14 mouse cellular contexts compared by ENCODE assay signal in the genomic region with DNA sequence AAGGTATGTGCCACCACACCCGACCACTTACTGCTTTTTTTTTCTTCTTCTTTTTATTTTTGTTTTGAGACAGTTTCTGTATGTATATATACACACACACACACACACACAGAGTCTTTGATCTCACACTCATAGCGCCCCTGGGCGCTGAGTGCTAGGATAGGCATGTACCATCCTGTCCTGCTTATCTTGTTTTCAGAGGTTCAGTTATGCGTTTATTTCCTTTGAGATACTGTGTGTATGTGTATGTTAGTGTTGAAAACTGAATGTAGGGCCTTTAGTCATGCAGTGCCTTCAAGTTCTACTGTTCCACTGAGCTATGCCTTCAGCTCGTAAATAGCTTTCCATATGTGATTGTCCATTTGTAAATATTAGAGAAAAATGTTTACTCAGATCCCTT. TPM values are rescaled to one million over a fixed set of nuclear protein-coding genes. Genes with fewer than 3 reads are reported as not detected.
DNase-seq lines count a peak whose midpoint lies in the region; ATAC-seq and TF ChIP-seq lines count a peak whose summit lies in the region.
"Had no signal": no experiment of that assay in that cellular context is flagged by ENCODE, and none has a peak within 500 bp of the region (broad histone marks: within the 10 kb centered on the region; RNA-seq: fewer than 3 reads in every experiment).

No protein-coding gene starts in this region.

- H3K9me3 ChIP-seq in liver, embryonic 16.5 days (replicated peaks; ENCODE audit: control insufficient read depth, low read length) = no peaks in the 10 kb centered on the region
- H3K9me3 ChIP-seq: embryonic facial prominence, embryonic 13.5 days; forebrain, embryonic 12.5 days; lung, embryonic 15.5 days; midbrain, embryonic 15.5 days had no signal

- peaks cover 19% of the 10 kb centered on the region for H3K4me1 ChIP-seq in liver, embryonic 16.5 days (ENCODE audit: control insufficient read depth, low read depth, low read length)
- peaks cover 18% of the 10 kb centered on the region for H3K4me1 ChIP-seq in cerebellum, adult 2 months (ENCODE audit: control insufficient read depth, insufficient read depth, low read length)

- no peak overlapping the region for H3K4me3 ChIP-seq in liver, embryonic 16.5 days (ENCODE audit: low read depth, low read length)
- H3K4me3 ChIP-seq in cerebellum, adult 2 months (replicated peaks; ENCODE audit: insufficient read depth, low read depth, low read length) = no peak overlapping the region
- H3K4me3 ChIP-seq: embryonic facial prominence, embryonic 13.5 days; forebrain, embryonic 12.5 days; lung, embryonic 15.5 days; midbrain, embryonic 15.5 days had no signal

- peak; percentile 32 for DNase-seq in 416B (ENCODE audit: low read depth)
- peak; percentile 61 for DNase-seq in CD4-positive, CD25-positive, alpha-beta regulatory T cell, adult 2 months (ENCODE audit: low read depth, low spot score)
- peak; percentile 76 for DNase-seq in induced T-regulatory cell, adult 2 months (ENCODE audit: low read depth)
- no peak for DNase-seq in ovary, postnatal 14 days (ENCODE audit: low spot score)
- no peak for DNase-seq in cerebellum, postnatal 36 days
- no peak for DNase-seq in cerebellum, adult 2 months
- DNase-seq: cerebellum, adult 11 months; kidney, adult 11 months; kidney, postnatal 36 days had no signal

- H3K36me3 ChIP-seq in liver, embryonic 16.5 days (ENCODE audit: control insufficient read depth, insufficient read depth) = no peaks in the 10 kb centered on the region
- H3K36me3 ChIP-seq: embryonic facial prominence, embryonic 13.5 days; forebrain, embryonic 12.5 days; lung, embryonic 15.5 days; midbrain, embryonic 15.5 days had no signal

- no peaks in the 10 kb centered on the region for H3K27me3 ChIP-seq in liver, embryonic 16.5 days (ENCODE audit: control insufficient read depth, insufficient read depth, low read depth, low read length)
- H3K27me3 ChIP-seq in cerebellum, adult 2 months (ENCODE audit: control insufficient read depth, insufficient read depth, low read length) = no peaks in the 10 kb centered on the region
- H3K27me3 ChIP-seq: embryonic facial prominence, embryonic 13.5 days; forebrain, embryonic 12.5 days; lung, embryonic 15.5 days; midbrain, embryonic 15.5 days had no signal

- no peak for TF ChIP-seq CTCF in cerebellum, adult 2 months (IDR thresholded peaks at IDR 0.05; ENCODE audit: borderline replicate concordance, insufficient read depth, low read depth, low read length)

- peak; percentile 57 for ATAC-seq in liver, embryonic 16.5 days (ENCODE audit: low read depth)
- ATAC-seq: midbrain, embryonic 15.5 days had no signal

- no peak for TF ChIP-seq POLR2A in cerebellum, adult 2 months (IDR thresholded peaks at IDR 0.05; ENCODE audit: borderline replicate concordance, insufficient read depth, low read length)

- H3K27ac ChIP-seq in liver, embryonic 16.5 days (ENCODE audit: low read length) = peak overlapping the region; percentile 84
- H3K27ac ChIP-seq in cerebellum, adult 2 months (ENCODE audit: insufficient read depth, low read length) = no peak overlapping the region
- H3K27ac ChIP-seq: embryonic facial prominence, embryonic 13.5 days; forebrain, embryonic 12.5 days; lung, embryonic 15.5 days had no signal

- H3K4me2 ChIP-seq in liver, embryonic 16.5 days (ENCODE audit: low read depth, low read length) = no peak overlapping the region
- H3K4me2 ChIP-seq: embryonic facial prominence, embryonic 13.5 days; forebrain, embryonic 12.5 days; lung, embryonic 15.5 days; midbrain, embryonic 15.5 days had no signal

- H3K9ac ChIP-seq in liver, embryonic 16.5 days (ENCODE audit: low read depth, low read length) = no peak overlapping the region
- H3K9ac ChIP-seq: embryonic facial prominence, embryonic 13.5 days; forebrain, embryonic 12.5 days; lung, embryonic 15.5 days; midbrain, embryonic 15.5 days had no signal

- WGBS in liver, embryonic 16.5 days (ENCODE audit: insufficient replicate concordance) = 30% methylated on average over 5 of the region's 5 CpGs
- WGBS in cerebellum, adult 2 months = 92% methylated on average over 5 of the region's 5 CpGs

RNA-seq across cellular contexts. Expression of a gene that starts 20.2 kb away (rescaled TPM):
- polyA plus RNA-seq in liver, embryonic 16.5 days (2015; fragmentation: Nextera tagmentation; extraction: Ambion mirVana) = 2.9 and 3.1 TPM in 2 replicates
- 21.5 and 23.4 TPM in 2 replicates for polyA plus RNA-seq in cerebellum, adult 2 months (2012; rRNA removed)

Comparison
In these comparisons a context has a peak if more than half of its experiments do, and no peak if none do; other contexts are left out.
1. DNase-seq: peak in 416B (single experiment), CD4-positive, CD25-positive, alpha-beta regulatory T cell, adult 2 months (single experiment) and induced T-regulatory cell, adult 2 months (single experiment); none in ovary, postnatal 14 days (single experiment), cerebellum, postnatal 36 days (0 of 2) and cerebellum, adult 2 months (0 of 2).